9 mouse cellular contexts compared by ENCODE assay signal in the genomic region with DNA sequence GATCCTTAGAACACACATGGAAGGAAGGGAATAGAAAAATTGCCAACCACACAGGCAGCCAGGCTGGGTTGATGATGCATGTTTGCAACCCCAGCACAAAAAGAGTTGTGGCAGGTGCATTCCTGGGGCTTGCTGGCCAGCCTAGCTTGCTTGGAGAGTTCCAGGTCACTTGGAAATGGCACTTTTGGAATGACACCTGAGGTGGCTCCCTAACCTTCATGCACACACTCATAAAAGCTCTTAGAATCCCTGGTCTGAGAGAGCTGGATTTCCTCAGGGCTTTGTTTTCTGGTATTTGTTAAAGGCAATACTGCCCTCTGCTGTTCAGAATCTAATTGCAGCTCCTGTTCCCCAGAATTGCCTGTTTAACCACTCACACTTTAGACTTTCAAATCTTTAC.
DNase-seq lines count a peak whose midpoint lies in the region; ATAC-seq and TF ChIP-seq lines count a peak whose summit lies in the region.
"Had no signal": no experiment of that assay in that cellular context is flagged by ENCODE, and none has a peak within 500 bp of the region (broad histone marks: within the 10 kb centered on the region; RNA-seq: fewer than 3 reads in every experiment).

No protein-coding gene starts in this region.

- no peak overlapping the region for H3K9ac ChIP-seq in kidney, embryonic 15.5 days
- H3K9ac ChIP-seq in limb, embryonic 11.5 days (ENCODE audit: low read length): no peak overlapping the region
- H3K9ac ChIP-seq in midbrain, postnatal 0 days (replicated peaks; ENCODE audit: low read length, poor library complexity, severe bottlenecking): no peak overlapping the region
- H3K9ac ChIP-seq: embryonic facial prominence, embryonic 13.5 days had no signal

- H3K27ac ChIP-seq in kidney, embryonic 15.5 days: no peak overlapping the region
- no peak overlapping the region for H3K27ac ChIP-seq in limb, embryonic 11.5 days (replicated peaks; ENCODE audit: low read depth, low read length)
- H3K27ac ChIP-seq in midbrain, postnatal 0 days (ENCODE audit: low read depth, low read length): no peak overlapping the region
- no peak overlapping the region for H3K27ac ChIP-seq in spleen, adult 2 months (ENCODE audit: insufficient read depth, low read length)
- H3K27ac ChIP-seq: embryonic facial prominence, embryonic 13.5 days had no signal

- DNase-seq in A20 (ENCODE audit: low read depth, low spot score) (peak; percentile 66), ZHBTc4 (ENCODE audit: low read depth, low spot score) (peak; percentile 64)
- DNase-seq in gastrocnemius, postnatal 14 days: peak; percentile 9
- DNase-seq in limb, embryonic 11.5 days (ENCODE audit: low spot score): peak; percentile 65
- DNase-seq in midbrain, postnatal 0 days (ENCODE audit: low spot score): peak; percentile 91
- DNase-seq in spleen, adult 2 months (ENCODE audit: low read depth in 1 of 2, low spot score in 2 of 2): peak; percentile 9 to 11

- H3K4me3 ChIP-seq in kidney, embryonic 15.5 days (replicated peaks): no peak overlapping the region
- no peak overlapping the region for H3K4me3 ChIP-seq in limb, embryonic 11.5 days (ENCODE audit: low read depth, low read length)
- no peak overlapping the region for H3K4me3 ChIP-seq in midbrain, postnatal 0 days (ENCODE audit: low read depth, low read length)
- no peak overlapping the region for H3K4me3 ChIP-seq in spleen, adult 2 months (ENCODE audit: extremely low read depth, insufficient read depth, insufficient read length)
- H3K4me3 ChIP-seq: embryonic facial prominence, embryonic 13.5 days had no signal

- TF ChIP-seq CTCF in midbrain, postnatal 0 days (IDR thresholded peaks at IDR 0.05): peak; percentile 85
- TF ChIP-seq CTCF in spleen, adult 2 months (IDR thresholded peaks at IDR 0.05; ENCODE audit: extremely low read depth, insufficient read depth, insufficient read length, insufficient replicate concordance): no peak

- H3K27me3 ChIP-seq in kidney, embryonic 15.5 days: no peaks in the 10 kb centered on the region
- no peaks in the 10 kb centered on the region for H3K27me3 ChIP-seq in limb, embryonic 11.5 days (ENCODE audit: control insufficient read depth, insufficient read depth, low read length)
- no peaks in the 10 kb centered on the region for H3K27me3 ChIP-seq in midbrain, postnatal 0 days (ENCODE audit: insufficient read depth, low read length)
- no peaks in the 10 kb centered on the region for H3K27me3 ChIP-seq in spleen, adult 2 months (ENCODE audit: control insufficient read depth, insufficient read depth, low read length)
- H3K27me3 ChIP-seq: embryonic facial prominence, embryonic 13.5 days had no signal

- H3K4me2 ChIP-seq in kidney, embryonic 15.5 days: no peak overlapping the region
- H3K4me2 ChIP-seq in limb, embryonic 11.5 days (ENCODE audit: low read depth, severe bottlenecking): no peak overlapping the region
- H3K4me2 ChIP-seq in midbrain, postnatal 0 days (ENCODE audit: low read depth, low read length, poor library complexity, severe bottlenecking): no peak overlapping the region
- H3K4me2 ChIP-seq: embryonic facial prominence, embryonic 13.5 days had no signal

- no peaks in the 10 kb centered on the region for H3K9me3 ChIP-seq in kidney, embryonic 15.5 days (replicated peaks)
- H3K9me3 ChIP-seq in limb, embryonic 11.5 days (ENCODE audit: control insufficient read depth, low read length): no peaks in the 10 kb centered on the region
- no peaks in the 10 kb centered on the region for H3K9me3 ChIP-seq in midbrain, postnatal 0 days (ENCODE audit: low read length)
- H3K9me3 ChIP-seq: embryonic facial prominence, embryonic 13.5 days had no signal

- intact Hi-C loops in gastrocnemius, postnatal 14 days (cut with DNase I; ENCODE audit: low total_unique reads): loop anchor here (5.0 to 10.0 kb wide), 3 partner anchors 889 to 1391 kb away; no protein-coding TSS in a partner anchor

- peak; percentile 68 for ATAC-seq in common myeloid progenitor, adult 5-6 weeks (replicated peaks; ENCODE audit: low read depth, poor library complexity, severe bottlenecking)
- ATAC-seq in kidney, embryonic 15.5 days (replicated peaks; ENCODE audit: low FRiP score): peak; percentile 56; the same call in 1 of the 2 replicates
- no peak for ATAC-seq in limb, embryonic 11.5 days (ENCODE audit: insufficient number of reproducible peaks, low FRiP score, low TSS enrichment, low read depth)
- ATAC-seq in midbrain, postnatal 0 days (ENCODE audit: low FRiP score): no peak

- no peak for TF ChIP-seq POLR2A in spleen, adult 2 months (IDR thresholded peaks at IDR 0.05; ENCODE audit: low read depth, low read length)

- peaks cover 6% of the 10 kb centered on the region; the same call in 1 of the 2 replicates for H3K4me1 ChIP-seq in kidney, embryonic 15.5 days
- H3K4me1 ChIP-seq in limb, embryonic 11.5 days (ENCODE audit: control insufficient read depth, insufficient read depth, low read length): no peaks in the 10 kb centered on the region
- no peaks in the 10 kb centered on the region; the same call in 1 of the 2 replicates for H3K4me1 ChIP-seq in midbrain, postnatal 0 days (ENCODE audit: insufficient read depth, low read length)
- no peaks in the 10 kb centered on the region for H3K4me1 ChIP-seq in spleen, adult 2 months (ENCODE audit: control insufficient read depth, insufficient read depth, insufficient read length)
- H3K4me1 ChIP-seq: embryonic facial prominence, embryonic 13.5 days had no signal

- H3K36me3 ChIP-seq in kidney, embryonic 15.5 days: no peaks in the 10 kb centered on the region
- no peaks in the 10 kb centered on the region for H3K36me3 ChIP-seq in limb, embryonic 11.5 days (ENCODE audit: control insufficient read depth, insufficient read depth, low read length)
- H3K36me3 ChIP-seq in midbrain, postnatal 0 days (ENCODE audit: insufficient read depth, low read length): no peaks in the 10 kb centered on the region
- no peaks in the 10 kb centered on the region for H3K36me3 ChIP-seq in spleen, adult 2 months (ENCODE audit: control insufficient read depth, insufficient read depth, low read length)

Comparison
In these comparisons a context has a peak if more than half of its experiments do, and no peak if none do; other contexts are left out.
1. DNase-seq: peak in every context shown above with its lines; median percentile 91 in midbrain, postnatal 0 days; 66 in A20; 65 in limb, embryonic 11.5 days; 64 in ZHBTc4; 10 in spleen, adult 2 months; 9 in gastrocnemius, postnatal 14 days.
2. ATAC-seq: peak in common myeloid progenitor, adult 5-6 weeks (single experiment) and kidney, embryonic 15.5 days (single experiment); none in limb, embryonic 11.5 days (single experiment) and midbrain, postnatal 0 days (single experiment).